Mouse (Mus musculus): Measurements from ENCODE around the gene Borcs8.

DNA sequence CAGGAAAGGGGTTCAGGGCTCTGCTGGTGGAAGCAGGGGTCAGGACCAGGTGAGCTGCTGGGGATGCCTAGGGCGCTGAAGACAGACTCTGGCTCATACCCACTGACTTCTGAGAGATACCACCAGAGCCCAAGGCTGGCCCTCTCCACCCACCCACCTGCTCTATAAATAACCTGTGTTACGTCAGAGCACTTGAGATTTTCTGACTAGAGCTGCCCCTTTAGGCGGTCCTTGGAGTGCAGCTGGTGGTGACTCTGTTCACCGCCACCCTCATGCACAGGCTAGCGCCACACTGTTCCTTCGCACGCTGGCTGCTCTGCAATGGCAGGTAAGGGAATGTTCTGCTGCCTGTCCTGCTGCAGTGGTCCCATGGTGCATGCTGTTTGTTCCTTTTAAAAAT, 34.8 kb downstream of the Borcs8 start:
- TF ChIP-seq EP300 (IDR thresholded peaks at IDR 0.05; ENCODE audit: low read depth): no peak
- no peak for TF ChIP-seq CTCF (IDR thresholded peaks at IDR 0.05; ENCODE audit: low read depth)

All from liver, embryonic 14.5 days (tissue).